Mouse (Mus musculus) myocyte (in vitro differentiated cells): ENCODE measurements around the gene Plce1. TPM values are rescaled to one million over a fixed set of nuclear protein-coding genes. Genes with fewer than 3 reads are reported as not detected.
"Not testable (repeated sequence)": the region's sequence is repeated elsewhere in the genome, so short reads cannot be mapped to it uniquely, and the experiment has no call there.

Experiments
- H3K27me3 ChIP-seq: one replicate; pipeline ENCODE4 v1.6.1; 2011; ENCODE audit not compliant: control insufficient read depth, insufficient read depth, insufficient read length
- H3K36me3 ChIP-seq: one replicate; pipeline ENCODE4 v1.6.1; 2011; ENCODE audit not compliant: control insufficient read depth, insufficient read depth
- H3K4me2 ChIP-seq: one replicate; pipeline ENCODE4 v1.6.1; 2011; ENCODE audit warnings: low read depth, control low read depth
- H3K4me3 ChIP-seq: one replicate; pipeline ENCODE4 v1.5.1; 2011; ENCODE audit warnings: mild to moderate bottlenecking, control low read depth, moderate library complexity
- H3K79me2 ChIP-seq: one replicate; pipeline ENCODE4 v1.6.1; 2011; ENCODE audit not compliant: control insufficient read depth, insufficient read depth
- H3ac ChIP-seq: one replicate; pipeline ENCODE4 v1.6.1; 2011; ENCODE audit not compliant: control insufficient read depth, insufficient read length
- CEBPB ChIP-seq: IDR thresholded peaks from 2 replicates; pipeline ENCODE4 v1.6.1; 2011; ENCODE audit warnings: mild to moderate bottlenecking, moderate library complexity; ENCODE audit not compliant: poor library complexity, insufficient read depth, severe bottlenecking
- E2F4 ChIP-seq: IDR thresholded peaks from one replicate; pipeline ENCODE4 v1.6.1; 2011; ENCODE audit warnings: mild to moderate bottlenecking, control low read depth, moderate library complexity; ENCODE audit not compliant: insufficient read depth
- MAX ChIP-seq: IDR thresholded peaks from one replicate; pipeline ENCODE4 v1.6.1; 2011; ENCODE audit warnings: low read depth, mild to moderate bottlenecking, control low read depth
- MYOD1 ChIP-seq, 3 experiments: IDR thresholded peaks; one replicate each; pipeline ENCODE4 v1.6.1; 2011; ENCODE audit warnings: control low read depth in 2 of 3, low read depth in 2 of 3, mild to moderate bottlenecking in 2 of 3, moderate library complexity in 1 of 3; ENCODE audit not compliant: insufficient read length in 2 of 3, control insufficient read depth in 1 of 3
- MYOG ChIP-seq, 3 experiments: IDR thresholded peaks; one replicate each; pipeline ENCODE4 v1.6.1; 2011; ENCODE audit warnings: control low read depth in 2 of 3, low read depth in 2 of 3, mild to moderate bottlenecking in 2 of 3; ENCODE audit not compliant: insufficient read length in 2 of 3, control insufficient read depth in 1 of 3, insufficient read depth in 1 of 3
- POLR2A ChIP-seq: IDR thresholded peaks from one replicate; pipeline ENCODE4 v1.6.1; 2011; ENCODE audit warnings: low read depth, mild to moderate bottlenecking, control low read depth, moderate library complexity; ENCODE audit not compliant: insufficient read length
- POLR2AphosphoS2 ChIP-seq: IDR thresholded peaks from one replicate; pipeline ENCODE4 v1.6.1; 2011; ENCODE audit warnings: low read depth, control low read depth; ENCODE audit not compliant: insufficient read length
- REST ChIP-seq: IDR thresholded peaks from one replicate; pipeline ENCODE4 v1.6.1; 2011; ENCODE audit warnings: mild to moderate bottlenecking, control low read depth, moderate library complexity; ENCODE audit not compliant: insufficient read depth, insufficient read length
- SRF ChIP-seq: IDR thresholded peaks from one replicate; pipeline ENCODE4 v1.6.1; 2011; ENCODE audit warnings: low read depth; ENCODE audit not compliant: control insufficient read depth, insufficient read length
- TCF12 ChIP-seq: IDR thresholded peaks from one replicate; pipeline ENCODE4 v1.6.1; 2011; ENCODE audit warnings: mild to moderate bottlenecking, control low read depth; ENCODE audit not compliant: poor library complexity, insufficient read depth, severe bottlenecking
- TCF3 ChIP-seq: IDR thresholded peaks from one replicate; pipeline ENCODE4 v1.6.1; 2011; ENCODE audit warnings: low read depth, control low read depth; ENCODE audit not compliant: insufficient read length
- USF1 ChIP-seq: IDR thresholded peaks from one replicate; pipeline ENCODE4 v1.6.1; 2011; ENCODE audit warnings: low read depth, mild to moderate bottlenecking, control low read depth, moderate library complexity
- polyA plus RNA-seq: library from polyadenylated mRNA; unstranded; fragments of >200 nt; fragmentation: generic; extraction: Trizol; gene quantifications from one replicate; pipeline ENCODE4 v1.2.1, GENCODE M21; 2012; ENCODE audit warnings: missing spikeins

Plce1 gene
- polyA plus RNA-seq, 1 experiment: 0.01 TPM

DNA sequence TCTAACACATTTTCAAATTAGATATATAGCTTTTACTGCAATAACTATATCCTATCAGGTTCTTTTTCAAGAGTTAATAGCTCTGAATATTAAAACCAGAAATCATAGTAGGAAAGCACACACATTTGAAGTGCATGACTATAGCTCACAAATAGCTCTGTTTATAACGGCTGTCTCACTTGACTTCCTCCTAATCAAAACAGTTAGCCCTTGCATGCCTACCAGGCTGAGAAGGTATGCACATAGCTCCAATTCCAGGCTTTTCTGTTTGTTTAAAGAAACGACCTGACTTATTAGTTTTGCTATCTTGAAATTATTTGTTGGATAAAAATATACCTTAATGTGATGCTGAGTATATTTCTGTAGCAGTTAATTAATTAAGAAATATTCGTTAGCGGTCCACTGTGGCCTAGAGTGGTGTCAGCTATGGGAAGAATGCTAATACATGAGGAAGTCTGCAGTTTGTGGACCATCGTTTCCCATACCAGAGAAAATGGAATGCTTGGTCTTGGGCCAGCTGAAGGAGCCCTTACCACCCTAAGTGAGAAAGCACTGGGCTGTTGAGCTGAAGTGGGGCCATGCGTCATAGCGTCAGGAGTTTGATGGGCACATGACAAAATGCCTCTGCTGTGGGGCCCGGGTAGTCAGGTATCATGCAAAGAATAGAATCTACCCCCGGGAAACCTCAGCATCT, 146.3 kb downstream of the Plce1 start:
- H3K27me3 ChIP-seq: peaks cover 5% of the 10 kb centered on the region
- no peak for TF ChIP-seq REST
- TF ChIP-seq MYOD1 (IDR thresholded peaks at IDR 0.05; ENCODE audit: control insufficient read depth in 1 of 3, insufficient read length in 2 of 3, low read depth in 2 of 3): no peak
- no peak for TF ChIP-seq TCF3
- no peak for TF ChIP-seq POLR2AphosphoS2
- TF ChIP-seq E2F4: no peak
- H3K79me2 ChIP-seq: no peaks in the 10 kb centered on the region
- H3K36me3 ChIP-seq: no peaks in the 10 kb centered on the region
- H3ac ChIP-seq: no peak overlapping the region
- no peak overlapping the region for H3K4me2 ChIP-seq
- H3K4me3 ChIP-seq: no peak overlapping the region

DNA sequence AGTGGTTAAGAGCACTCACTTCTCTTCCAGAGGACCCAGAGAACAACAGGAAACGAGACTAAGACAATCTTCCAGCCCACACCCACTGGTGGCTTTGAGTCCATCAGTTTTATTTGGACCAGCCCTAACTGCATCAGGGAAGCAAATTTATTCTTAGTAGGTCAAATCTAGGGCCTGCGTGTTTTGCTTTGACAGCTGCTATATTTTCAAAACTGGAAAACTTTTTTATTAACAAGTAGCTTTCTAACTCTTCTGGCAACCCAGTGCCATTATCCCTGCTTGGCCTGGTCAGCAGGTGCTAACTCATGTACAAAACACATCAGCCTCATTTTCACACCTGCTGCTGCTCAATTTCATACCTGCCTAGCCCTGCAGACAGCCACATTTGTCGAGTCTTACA, 151.3 kb downstream of the Plce1 start:
- Histone ChIP-seq H3K4me3 (no peak overlapping the region), H3K36me3 (no peaks in the 10 kb centered on the region), H3ac (no peak overlapping the region), H3K4me2 (no peak overlapping the region), H3K79me2 (no peaks in the 10 kb centered on the region), H3K27me3 (peaks cover 5% of the 10 kb centered on the region)
- no peak for TF ChIP-seq CEBPB
- no peak for TF ChIP-seq USF1
- TF ChIP-seq E2F4: no peak
- TF ChIP-seq TCF12: no peak
- TF ChIP-seq MYOG (IDR thresholded peaks at IDR 0.05; ENCODE audit: control insufficient read depth in 1 of 3, insufficient read depth in 1 of 3, insufficient read length in 2 of 3, low read depth in 2 of 3): no peak
- no peak for TF ChIP-seq SRF
- TF ChIP-seq POLR2A: no peak
- TF ChIP-seq POLR2AphosphoS2: no peak
- no peak for TF ChIP-seq TCF3
- no peak for TF ChIP-seq REST
- no peak for TF ChIP-seq MAX
- no peak for TF ChIP-seq MYOD1 (IDR thresholded peaks at IDR 0.05; ENCODE audit: control insufficient read depth in 1 of 3, insufficient read length in 2 of 3, low read depth in 2 of 3)

DNA sequence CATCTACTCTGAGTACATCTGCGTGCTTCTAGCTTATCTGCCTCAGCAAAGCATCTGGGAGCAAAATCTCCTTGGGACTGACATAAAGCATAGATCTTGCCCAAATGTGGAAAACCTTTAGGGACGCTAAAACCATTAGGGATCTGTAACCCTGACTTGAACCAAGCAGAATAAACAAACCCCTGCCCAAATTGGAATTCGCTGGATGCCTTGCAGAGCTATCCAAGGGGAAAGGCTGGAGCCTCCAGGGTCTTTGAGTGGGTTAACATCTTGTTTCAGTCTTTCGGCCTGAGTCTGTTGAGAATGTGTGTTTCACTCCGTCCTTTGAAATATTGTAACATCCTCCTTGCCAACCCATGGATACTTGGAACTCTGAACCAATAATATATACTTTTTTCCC, 152.4 kb downstream of the Plce1 start:
- Histone ChIP-seq H3K36me3 (no peaks in the 10 kb centered on the region), H3K79me2 (no peaks in the 10 kb centered on the region), H3K4me2 (no peak overlapping the region), H3K4me3 (no peak overlapping the region), H3ac (no peak overlapping the region), H3K27me3 (peaks cover 5% of the 10 kb centered on the region)
- TF ChIP-seq SRF (no peak), TCF12 (no peak), REST (no peak), TCF3 (no peak), MYOG (IDR thresholded peaks at IDR 0.05; ENCODE audit: control insufficient read depth in 1 of 3, insufficient read depth in 1 of 3, insufficient read length in 2 of 3, low read depth in 2 of 3) (no peak), E2F4 (no peak), POLR2AphosphoS2 (no peak), MAX (no peak), MYOD1 (IDR thresholded peaks at IDR 0.05; ENCODE audit: control insufficient read depth in 1 of 3, insufficient read length in 2 of 3, low read depth in 2 of 3) (no peak), USF1 (no peak), POLR2A (no peak), CEBPB (no peak)

DNA sequence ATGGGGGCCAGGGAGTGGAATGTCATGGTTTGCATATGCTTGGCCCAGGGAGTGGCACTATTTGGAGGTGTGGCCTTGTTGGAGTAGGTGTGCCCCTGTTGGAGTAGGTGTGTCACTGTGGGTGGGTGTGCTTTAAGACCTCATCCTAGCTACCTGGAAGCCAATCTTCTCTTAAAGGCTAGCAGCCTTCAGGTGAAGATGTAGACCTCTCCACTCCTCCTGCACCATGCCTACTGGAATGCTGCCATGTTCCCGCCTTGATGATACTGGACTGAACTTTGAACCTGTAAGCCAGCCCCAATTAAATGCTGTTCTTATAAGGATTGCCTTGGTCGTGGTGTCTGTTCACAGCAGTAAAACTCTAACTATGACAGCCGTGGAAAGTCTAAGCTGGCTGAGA, 158.1 kb downstream of the Plce1 start:
- Histone ChIP-seq H3K79me2 (no peaks in the 10 kb centered on the region), H3K36me3 (no peaks in the 10 kb centered on the region), H3ac (no peak overlapping the region), H3K4me3 (no peak overlapping the region), H3K27me3 (peaks cover 8% of the 10 kb centered on the region), H3K4me2 (no peak overlapping the region)
- no peak for TF ChIP-seq MAX
- no peak for TF ChIP-seq CEBPB
- TF ChIP-seq MYOG (IDR thresholded peaks at IDR 0.05; ENCODE audit: control insufficient read depth in 1 of 3, insufficient read depth in 1 of 3, insufficient read length in 2 of 3, low read depth in 2 of 3): no peak
- TF ChIP-seq POLR2A: no peak
- no peak for TF ChIP-seq E2F4
- no peak for TF ChIP-seq USF1
- TF ChIP-seq MYOD1 (IDR thresholded peaks at IDR 0.05; ENCODE audit: control insufficient read depth in 1 of 3, insufficient read length in 2 of 3, low read depth in 2 of 3): no peak

DNA sequence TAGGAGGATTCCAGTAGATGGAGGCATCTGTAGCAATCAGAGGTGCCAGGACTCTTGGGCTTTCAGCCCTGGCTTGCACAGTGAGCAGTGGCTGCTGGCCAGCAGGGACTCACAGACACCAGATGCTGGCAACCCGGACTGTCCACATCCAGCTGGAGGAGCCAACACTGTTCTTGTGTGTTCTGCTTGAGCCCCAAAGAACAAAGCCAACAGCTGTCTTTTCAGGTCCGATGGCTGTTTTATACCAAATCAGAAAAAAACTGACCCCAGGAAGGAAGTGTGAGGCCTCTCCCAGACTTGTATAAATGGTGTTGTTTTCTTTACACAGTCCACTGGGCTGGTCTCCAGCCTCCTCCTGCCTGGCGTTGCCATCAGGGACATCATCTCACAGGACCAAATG, 158.9 kb downstream of the Plce1 start:
- peaks cover 8% of the 10 kb centered on the region for H3K27me3 ChIP-seq
- no peak overlapping the region for H3ac ChIP-seq
- H3K4me2 ChIP-seq: no peak overlapping the region
- H3K36me3 ChIP-seq: no peaks in the 10 kb centered on the region
- H3K4me3 ChIP-seq: no peak overlapping the region
- H3K79me2 ChIP-seq: no peaks in the 10 kb centered on the region
- TF ChIP-seq POLR2A (no peak), MYOD1 (IDR thresholded peaks at IDR 0.05; ENCODE audit: control insufficient read depth in 1 of 3, insufficient read length in 2 of 3, low read depth in 2 of 3) (no peak), MAX (no peak), REST (no peak), TCF12 (no peak), MYOG (IDR thresholded peaks at IDR 0.05; ENCODE audit: control insufficient read depth in 1 of 3, insufficient read depth in 1 of 3, insufficient read length in 2 of 3, low read depth in 2 of 3) (no peak), USF1 (no peak), E2F4 (no peak), POLR2AphosphoS2 (no peak), SRF (no peak), CEBPB (no peak)

DNA sequence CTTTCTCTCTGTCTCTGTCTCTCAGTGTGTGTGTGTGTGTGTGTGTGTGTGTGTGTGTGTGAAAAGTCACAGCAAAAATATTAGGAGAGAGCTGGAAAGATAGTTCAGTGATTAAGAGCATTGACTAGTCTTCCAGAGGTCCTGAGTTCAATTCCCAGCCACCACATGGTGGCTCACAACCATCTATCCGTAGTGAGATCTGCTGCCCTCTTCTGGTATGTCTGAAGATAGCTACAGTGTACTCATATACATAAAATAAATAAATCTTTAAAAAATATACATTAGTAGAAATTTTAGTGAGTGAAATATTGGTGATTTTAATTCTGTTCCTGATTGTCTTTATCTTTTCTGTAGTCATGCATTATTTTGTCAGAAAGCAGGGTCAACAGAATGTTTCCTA, 161.6 kb downstream of the Plce1 start:
- H3K4me2 ChIP-seq, H3K36me3 ChIP-seq, H3K27me3 ChIP-seq, H3K4me3 ChIP-seq, H3ac ChIP-seq, H3K79me2 ChIP-seq: not testable (repeated sequence)
